Mouse (Mus musculus): ENCODE measurements around the gene Rab13.
A peak's percentile ranks its signal among the peaks of the same experiment; 100 is the strongest.

Rab13 gene

GRCm38 (mm10) chr3:90258521-90258920 lies 45.0 kb downstream of the Rab13 start:
- no peak for DNase-seq (ENCODE audit: low read depth)

GRCm38 (mm10) chr3:90263121-90263771 lies 49.8 kb downstream of the Rab13 start:
- DNase-seq (ENCODE audit: low read depth), result no peak

- DNase-seq (ENCODE audit: low read depth), result no peak
Observed at GRCm38 (mm10) chr3:90264687-90265033, 51.2 kb downstream of the Rab13 start.

- peak; percentile 92 for DNase-seq (ENCODE audit: low read depth)
Observed at GRCm38 (mm10) chr3:90265034-90265931, 51.8 kb downstream of the Rab13 start, which contains the start of gene Dennd4b. Gene Dennd4b (plus strand): TSS chr3:90265185.

GRCm38 (mm10) chr3:90265932-90266741 lies 52.6 kb downstream of the Rab13 start:
- peak; percentile 77 for DNase-seq (ENCODE audit: low read depth)

- DNase-seq (ENCODE audit: low read depth), result peak; percentile 47
Observed at GRCm38 (mm10) chr3:90266901-90267775, 53.6 kb downstream of the Rab13 start.

GRCm38 (mm10) chr3:90268190-90268589 lies 54.7 kb downstream of the Rab13 start:
- DNase-seq (ENCODE audit: low read depth), result no peak

- no peak for DNase-seq (ENCODE audit: low read depth)
Observed at GRCm38 (mm10) chr3:90268971-90269370, 55.5 kb downstream of the Rab13 start.

GRCm38 (mm10) chr3:90270784-90271183 lies 57.3 kb downstream of the Rab13 start:
- DNase-seq (ENCODE audit: low read depth), result no peak

GRCm38 (mm10) chr3:90272170-90272569 lies 58.7 kb downstream of the Rab13 start:
- DNase-seq (ENCODE audit: low read depth), result no peak

GRCm38 (mm10) chr3:90273855-90274254 lies 60.4 kb downstream of the Rab13 start:
- DNase-seq (ENCODE audit: low read depth), result no peak

- no peak for DNase-seq (ENCODE audit: low read depth)
Observed at GRCm38 (mm10) chr3:90275286-90275685, 61.8 kb downstream of the Rab13 start.
